Mouse (Mus musculus): ENCODE measurements around the gene Grxcr1. TPM values are rescaled to one million over a fixed set of nuclear protein-coding genes. Genes with fewer than 3 reads are reported as not detected.

Gene Grxcr1
- total and polyA plus RNA-seq, 2 experiments from 2014 or later = not detected

- TF ChIP-seq EP300 (IDR thresholded peaks at IDR 0.05; ENCODE audit: low read depth) = no peak
- TF ChIP-seq CTCF (IDR thresholded peaks at IDR 0.05; ENCODE audit: low read depth) = no peak
- Histone ChIP-seq H3K4me2 (ENCODE audit: low read depth, low read length) (no peak overlapping the region), H3K9ac (replicated peaks; ENCODE audit: low read depth, low read length) (no peak overlapping the region), H3K27ac (ENCODE audit: low read depth) (no peak overlapping the region), H3K9me3 (replicated peaks; ENCODE audit: control insufficient read depth, low read length) (no peaks in the 10 kb centered on the region), H3K27me3 (ENCODE audit: control insufficient read depth, insufficient read depth, low read length) (no peaks in the 10 kb centered on the region), H3K36me3 (replicated peaks; ENCODE audit: control insufficient read depth, insufficient read depth, low read length) (no peaks in the 10 kb centered on the region), H3K4me1 (ENCODE audit: control insufficient read depth, insufficient read depth) (no peaks in the 10 kb centered on the region), H3K4me3 (ENCODE audit: low read depth, low read length) (no peak overlapping the region)
- WGBS = 75% methylated on average over 3 of the region's 3 CpGs
- DNase-seq (ENCODE audit: low spot score) (no peak), ATAC-seq (ENCODE audit: insufficient read depth, low read depth) (no peak)
These were observed 25.9 kb downstream of the Grxcr1 start for GRCm38 (mm10) chr5:68057574-68057973.

DNA sequence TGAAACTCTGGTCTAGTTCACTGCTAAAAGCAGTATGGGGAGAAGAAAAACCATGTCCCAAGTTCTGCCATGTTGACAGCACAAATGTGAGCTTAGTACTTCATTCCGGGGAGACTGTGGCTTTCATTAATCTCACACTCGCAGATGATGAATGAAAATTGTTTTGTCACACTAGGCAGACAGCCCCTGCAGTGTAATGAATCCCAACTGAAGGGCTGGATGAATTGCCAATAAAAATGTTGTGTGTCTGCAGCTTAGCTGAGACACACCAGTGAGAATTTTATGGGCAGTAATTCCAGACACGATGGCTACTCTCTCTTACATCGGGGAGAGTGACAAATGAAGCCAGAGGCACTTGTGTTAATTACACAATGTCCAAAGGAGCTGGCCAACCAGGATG is 37.1 kb downstream of the Grxcr1 start:
- Histone ChIP-seq H3K4me2 (ENCODE audit: low read depth, low read length) (no peak overlapping the region), H3K36me3 (replicated peaks; ENCODE audit: control insufficient read depth, insufficient read depth, low read length) (no peaks in the 10 kb centered on the region), H3K9me3 (replicated peaks; ENCODE audit: control insufficient read depth, low read length) (no peaks in the 10 kb centered on the region), H3K9ac (replicated peaks; ENCODE audit: low read depth, low read length) (no peak overlapping the region), H3K27me3 (ENCODE audit: control insufficient read depth, insufficient read depth, low read length) (no peaks in the 10 kb centered on the region), H3K4me3 (ENCODE audit: low read depth, low read length) (no peak overlapping the region), H3K4me1 (ENCODE audit: control insufficient read depth, insufficient read depth) (no peaks in the 10 kb centered on the region), H3K27ac (ENCODE audit: low read depth) (no peak overlapping the region)
- TF ChIP-seq CTCF (IDR thresholded peaks at IDR 0.05; ENCODE audit: low read depth) = no peak
- TF ChIP-seq EP300 (IDR thresholded peaks at IDR 0.05; ENCODE audit: low read depth) = no peak
- no peak for ATAC-seq (ENCODE audit: insufficient read depth, low read depth)
- WGBS = 73% methylated on average over 4 of the region's 4 CpGs
- DNase-seq (ENCODE audit: low spot score) = no peak

DNA sequence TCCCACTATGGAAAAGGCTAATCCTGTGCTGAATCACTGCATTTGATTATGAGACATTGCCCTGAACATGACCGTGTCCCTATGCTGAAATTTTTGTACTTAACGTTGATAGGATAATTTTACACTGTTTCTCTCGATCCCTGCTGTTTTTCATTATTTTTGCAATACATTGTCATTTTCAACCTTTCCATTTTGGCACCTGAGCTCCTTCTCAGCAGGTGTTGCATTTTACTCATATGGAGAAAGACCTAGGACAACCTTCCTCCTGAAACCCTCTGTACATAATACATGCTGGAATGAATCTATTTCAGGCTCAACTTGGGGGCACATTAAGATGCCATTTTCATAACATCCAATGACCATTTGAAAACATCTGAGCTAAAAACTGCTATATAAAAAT is 38.7 kb downstream of the Grxcr1 start:
- Histone ChIP-seq H3K9me3 (replicated peaks; ENCODE audit: control insufficient read depth, low read length) (no peaks in the 10 kb centered on the region), H3K27me3 (ENCODE audit: control insufficient read depth, insufficient read depth, low read length) (no peaks in the 10 kb centered on the region), H3K9ac (replicated peaks; ENCODE audit: low read depth, low read length) (no peak overlapping the region), H3K4me3 (ENCODE audit: low read depth, low read length) (no peak overlapping the region), H3K4me1 (ENCODE audit: control insufficient read depth, insufficient read depth) (no peaks in the 10 kb centered on the region), H3K4me2 (ENCODE audit: low read depth, low read length) (no peak overlapping the region), H3K27ac (ENCODE audit: low read depth) (no peak overlapping the region), H3K36me3 (replicated peaks; ENCODE audit: control insufficient read depth, insufficient read depth, low read length) (no peaks in the 10 kb centered on the region)
- TF ChIP-seq EP300 (IDR thresholded peaks at IDR 0.05; ENCODE audit: low read depth) (no peak), CTCF (IDR thresholded peaks at IDR 0.05; ENCODE audit: low read depth) (no peak)
- DNase-seq (ENCODE audit: low spot score) = no peak
- WGBS = 71% methylated on average over 3 of the region's 3 CpGs
- ATAC-seq (ENCODE audit: insufficient read depth, low read depth) = no peak

DNA sequence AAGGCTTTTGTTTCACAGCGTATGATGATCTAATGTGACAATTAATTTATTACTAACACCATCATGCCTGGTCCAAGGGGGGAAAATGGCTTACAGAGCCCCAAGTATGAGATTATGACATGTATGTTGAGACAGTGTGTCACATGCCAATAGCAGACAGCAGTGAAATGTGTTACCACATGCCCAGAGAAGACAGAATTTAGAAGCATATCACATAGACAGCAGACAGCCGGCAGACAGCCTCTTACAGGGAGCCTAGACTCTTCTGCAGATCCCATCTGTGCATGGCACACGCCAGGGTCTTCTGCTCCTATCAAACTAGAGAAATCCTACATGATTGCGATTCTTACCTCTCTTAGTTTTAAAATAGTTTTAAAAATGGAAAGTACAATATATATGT is 40.2 kb downstream of the Grxcr1 start:
- DNase-seq (ENCODE audit: low spot score) (no peak), ATAC-seq (ENCODE audit: insufficient read depth, low read depth) (no peak)
- H3K9me3 ChIP-seq (replicated peaks; ENCODE audit: control insufficient read depth, low read length) = no peaks in the 10 kb centered on the region
- no peaks in the 10 kb centered on the region for H3K4me1 ChIP-seq (ENCODE audit: control insufficient read depth, insufficient read depth)
- H3K9ac ChIP-seq (replicated peaks; ENCODE audit: low read depth, low read length) = no peak overlapping the region
- TF ChIP-seq CTCF (IDR thresholded peaks at IDR 0.05; ENCODE audit: low read depth) (no peak), EP300 (IDR thresholded peaks at IDR 0.05; ENCODE audit: low read depth) (no peak)
- no peak overlapping the region for H3K4me3 ChIP-seq (ENCODE audit: low read depth, low read length)
- H3K36me3 ChIP-seq (replicated peaks; ENCODE audit: control insufficient read depth, insufficient read depth, low read length) = no peaks in the 10 kb centered on the region
- H3K4me2 ChIP-seq (ENCODE audit: low read depth, low read length) = no peak overlapping the region
- 77% methylated on average over 4 of the region's 4 CpGs for WGBS
- no peaks in the 10 kb centered on the region for H3K27me3 ChIP-seq (ENCODE audit: control insufficient read depth, insufficient read depth, low read length)
- H3K27ac ChIP-seq (ENCODE audit: low read depth) = no peak overlapping the region

DNA sequence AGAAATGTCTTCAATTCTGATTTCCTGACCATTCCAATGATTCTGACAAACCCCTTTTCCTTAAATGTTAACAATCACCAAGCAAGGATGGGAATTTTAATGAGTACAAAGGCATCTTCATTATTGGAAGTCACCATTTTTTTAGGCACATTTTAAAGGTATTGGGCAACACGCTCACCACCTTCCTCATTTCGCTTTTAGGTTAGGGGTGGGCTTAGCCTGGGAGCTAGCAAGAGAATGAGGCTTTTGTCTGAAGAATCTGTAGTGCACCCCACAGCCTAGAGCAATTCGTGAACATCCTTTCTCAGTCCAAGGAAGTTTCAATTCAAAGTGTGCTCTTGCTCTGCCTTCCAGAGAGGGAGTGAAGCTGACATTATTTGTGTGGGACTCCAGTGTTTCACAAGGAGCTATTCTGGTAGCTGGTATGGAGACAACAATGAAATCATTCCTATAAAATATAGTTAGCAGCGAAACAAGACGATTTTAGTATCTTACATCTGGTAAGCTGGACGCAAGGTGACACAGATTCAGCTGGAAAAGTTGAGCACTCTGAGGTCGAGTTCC is 55.0 kb downstream of the Grxcr1 start:
- Histone ChIP-seq H3K9me3 (replicated peaks; ENCODE audit: control insufficient read depth, low read length) (no peaks in the 10 kb centered on the region), H3K27me3 (ENCODE audit: control insufficient read depth, insufficient read depth, low read length) (no peaks in the 10 kb centered on the region), H3K4me3 (ENCODE audit: low read depth, low read length) (no peak overlapping the region), H3K4me1 (ENCODE audit: control insufficient read depth, insufficient read depth) (no peaks in the 10 kb centered on the region), H3K9ac (replicated peaks; ENCODE audit: low read depth, low read length) (no peak overlapping the region), H3K36me3 (replicated peaks; ENCODE audit: control insufficient read depth, insufficient read depth, low read length) (no peaks in the 10 kb centered on the region), H3K4me2 (ENCODE audit: low read depth, low read length) (no peak overlapping the region), H3K27ac (ENCODE audit: low read depth) (no peak overlapping the region)
- DNase-seq (ENCODE audit: low spot score) (no peak), ATAC-seq (ENCODE audit: insufficient read depth, low read depth) (no peak)
- WGBS = 72% methylated on average over 7 of the region's 7 CpGs
- TF ChIP-seq CTCF (IDR thresholded peaks at IDR 0.05; ENCODE audit: low read depth) (no peak), EP300 (IDR thresholded peaks at IDR 0.05; ENCODE audit: low read depth) (no peak)

- Histone ChIP-seq H3K9ac (replicated peaks; ENCODE audit: low read depth, low read length) (no peak overlapping the region), H3K9me3 (replicated peaks; ENCODE audit: control insufficient read depth, low read length) (no peaks in the 10 kb centered on the region), H3K36me3 (replicated peaks; ENCODE audit: control insufficient read depth, insufficient read depth, low read length) (no peaks in the 10 kb centered on the region), H3K4me2 (ENCODE audit: low read depth, low read length) (no peak overlapping the region), H3K27me3 (ENCODE audit: control insufficient read depth, insufficient read depth, low read length) (no peaks in the 10 kb centered on the region), H3K27ac (ENCODE audit: low read depth) (no peak overlapping the region), H3K4me1 (ENCODE audit: control insufficient read depth, insufficient read depth) (no peaks in the 10 kb centered on the region), H3K4me3 (ENCODE audit: low read depth, low read length) (no peak overlapping the region)
- TF ChIP-seq EP300 (IDR thresholded peaks at IDR 0.05; ENCODE audit: low read depth) = no peak
- no peak for TF ChIP-seq CTCF (IDR thresholded peaks at IDR 0.05; ENCODE audit: low read depth)
- WGBS = 67% methylated on average over 3 of the region's 3 CpGs
- ATAC-seq (ENCODE audit: insufficient read depth, low read depth) = no peak
- DNase-seq (ENCODE audit: low spot score) = no peak
These were observed 55.5 kb downstream of the Grxcr1 start for GRCm38 (mm10) chr5:68087174-68087573.
